In genomic region chr5:131231060-131231459, GRCm38 (mm10) we compare ENCODE assay signal across 13 mouse cellular contexts.
DNase-seq lines count a peak whose midpoint lies in the region; ATAC-seq lines count a peak whose summit lies in the region.
"Had no signal": no experiment of that assay in that cellular context is flagged by ENCODE, and none has a peak within 500 bp of the region (broad histone marks: within the 10 kb centered on the region; RNA-seq: fewer than 3 reads in every experiment).

No protein-coding gene starts in this region.

- H3K27ac ChIP-seq in hindbrain, embryonic 14.5 days, result no peak overlapping the region
- H3K27ac ChIP-seq: midbrain, embryonic 13.5 days; neural tube, embryonic 12.5 days had no signal

- H3K4me3 ChIP-seq in hindbrain, embryonic 14.5 days (replicated peaks; ENCODE audit: low read length), result no peak overlapping the region
- H3K4me3 ChIP-seq: midbrain, embryonic 13.5 days; neural tube, embryonic 12.5 days had no signal

- no peak overlapping the region for H3K9ac ChIP-seq in hindbrain, embryonic 14.5 days
- H3K9ac ChIP-seq: midbrain, embryonic 13.5 days; neural tube, embryonic 12.5 days had no signal

- no peak for ATAC-seq in hindbrain, embryonic 14.5 days (ENCODE audit: low FRiP score)
- ATAC-seq: midbrain, embryonic 13.5 days had no signal

- 74% methylated on average over 11 of the region's 11 CpGs for WGBS in hindbrain, embryonic 14.5 days

- peak; percentile 95 for DNase-seq in heart, adult 11 months
- DNase-seq in heart, postnatal 25 days (ENCODE audit: low spot score), result no peak
- peak; percentile 43 for DNase-seq in cerebellum, adult 8-10 months
- peak; percentile 39 for DNase-seq in heart, adult 8-10 months (ENCODE audit: low spot score)
- peak; percentile 8 to 35 for DNase-seq in heart, postnatal 36 days
- no peak for DNase-seq in hindbrain, embryonic 14.5 days (ENCODE audit: low spot score)
- DNase-seq in frontal cortex, postnatal 36 days (ENCODE audit: low spot score in 2 of 2), result no peak
- no peak for DNase-seq in embryo, embryonic 9.5 days (ENCODE audit: extremely low spot score)
- DNase-seq: kidney, postnatal 36 days; right cerebral cortex, adult 18-20 months had no signal

- no peaks in the 10 kb centered on the region for H3K9me3 ChIP-seq in hindbrain, embryonic 14.5 days (ENCODE audit: control insufficient read depth, low read length)
- H3K9me3 ChIP-seq: midbrain, embryonic 13.5 days; neural tube, embryonic 12.5 days had no signal

- no peak overlapping the region for H3K4me2 ChIP-seq in hindbrain, embryonic 14.5 days (replicated peaks)
- H3K4me2 ChIP-seq: liver, embryonic 11.5 days; midbrain, embryonic 13.5 days; neural tube, embryonic 12.5 days had no signal

- H3K27me3 ChIP-seq in hindbrain, embryonic 14.5 days (ENCODE audit: control insufficient read depth, insufficient read depth, low read length), result no peaks in the 10 kb centered on the region
- H3K27me3 ChIP-seq: midbrain, embryonic 13.5 days; neural tube, embryonic 12.5 days had no signal

- intact Hi-C loops in heart, postnatal 25 days (cut with DNase I), result no loop called here
- intact Hi-C loops in heart, postnatal 36 days (cut with DNase I), result loop anchor here (5.0 kb wide), 1 partner anchor 76 kb away; the partner anchor contains the start of gene Galnt17

- H3K36me3 ChIP-seq in hindbrain, embryonic 14.5 days (replicated peaks; ENCODE audit: control insufficient read depth, insufficient read depth), result no peaks in the 10 kb centered on the region
- H3K36me3 ChIP-seq: midbrain, embryonic 13.5 days; neural tube, embryonic 12.5 days had no signal

- H3K4me1 ChIP-seq in hindbrain, embryonic 14.5 days (replicated peaks; ENCODE audit: control insufficient read depth, insufficient read depth, low read length), result no peaks in the 10 kb centered on the region
- H3K4me1 ChIP-seq: midbrain, embryonic 13.5 days; neural tube, embryonic 12.5 days had no signal

Comparison
In these comparisons a context has a peak if more than half of its experiments do, and no peak if none do; other contexts are left out.
1. DNase-seq: peak in heart, adult 11 months (single experiment), cerebellum, adult 8-10 months (single experiment), heart, adult 8-10 months (single experiment) and heart, postnatal 36 days (2 of 2); none in heart, postnatal 25 days (single experiment), hindbrain, embryonic 14.5 days (single experiment), frontal cortex, postnatal 36 days (0 of 2) and embryo, embryonic 9.5 days (single experiment).